Mouse (Mus musculus): Measurements from ENCODE around the gene Cd300e.

The Cd300e gene

GRCm38 (mm10) chr11:115062077-115062476, at the start of gene Cd300e:
Gene Cd300e (minus strand): TSS chr11:115062177.
- DNase-seq (ENCODE audit: low spot score): no peak

- DNase-seq (ENCODE audit: low spot score): no peak
These were observed 48.3 kb upstream of the Cd300e start for GRCm38 (mm10) chr11:115110271-115110670.

- DNase-seq (ENCODE audit: low spot score): no peak
These were observed 46.2 kb upstream of the Cd300e start for GRCm38 (mm10) chr11:115108176-115108575.

GRCm38 (mm10) chr11:115107403-115107916, 45.5 kb upstream of the Cd300e start:
- DNase-seq (ENCODE audit: low spot score): peak; percentile 14

- no peak for DNase-seq (ENCODE audit: low spot score)
These were observed 44.7 kb upstream of the Cd300e start for GRCm38 (mm10) chr11:115106638-115107037.

- no peak for DNase-seq (ENCODE audit: low spot score)
These were observed 43.0 kb upstream of the Cd300e start for GRCm38 (mm10) chr11:115104769-115105563.

GRCm38 (mm10) chr11:115103470-115104413, 41.8 kb upstream of the Cd300e start:
- no peak for DNase-seq (ENCODE audit: low spot score)

GRCm38 (mm10) chr11:115102116-115102515, 40.1 kb upstream of the Cd300e start:
- DNase-seq (ENCODE audit: low spot score): no peak

- DNase-seq (ENCODE audit: low spot score): no peak
These were observed 39.7 kb upstream of the Cd300e start for GRCm38 (mm10) chr11:115101615-115102051.

- DNase-seq (ENCODE audit: low spot score): peak; percentile 11
These were observed 38.8 kb upstream of the Cd300e start for GRCm38 (mm10) chr11:115100741-115101140.

GRCm38 (mm10) chr11:115100032-115100621, 38.1 kb upstream of the Cd300e start:
- DNase-seq (ENCODE audit: low spot score): no peak

- no peak for DNase-seq (ENCODE audit: low spot score)
These were observed 37.4 kb upstream of the Cd300e start for GRCm38 (mm10) chr11:115099241-115099840.

GRCm38 (mm10) chr11:115098203-115098932, 36.4 kb upstream of the Cd300e start:
- no peak for DNase-seq (ENCODE audit: low spot score)

- no peak for DNase-seq (ENCODE audit: low spot score)
These were observed 30.2 kb upstream of the Cd300e start for GRCm38 (mm10) chr11:115092140-115092539.

- DNase-seq (ENCODE audit: low spot score): no peak
These were observed 29.5 kb upstream of the Cd300e start, which contains the start of gene Rab37 for GRCm38 (mm10) chr11:115091362-115091901. Gene Rab37 (plus strand): TSS chr11:115091431.

GRCm38 (mm10) chr11:115089853-115090252, 27.9 kb upstream of the Cd300e start:
- DNase-seq (ENCODE audit: low spot score): no peak

GRCm38 (mm10) chr11:115086213-115086612, 24.2 kb upstream of the Cd300e start:
- no peak for DNase-seq (ENCODE audit: low spot score)

GRCm38 (mm10) chr11:115085064-115085463, 23.1 kb upstream of the Cd300e start:
- DNase-seq (ENCODE audit: low spot score): no peak

- no peak for DNase-seq (ENCODE audit: low spot score)
These were observed 22.6 kb upstream of the Cd300e start for GRCm38 (mm10) chr11:115084595-115084994.

GRCm38 (mm10) chr11:115083376-115084139, 21.6 kb upstream of the Cd300e start:
- peak; percentile 83 for DNase-seq (ENCODE audit: low spot score)

Measured in adipocyte (in vitro differentiated cells).